Mouse (Mus musculus) layer of hippocampus, postnatal 25 days (tissue): Measurements from ENCODE around the gene Zmynd11. TPM values are rescaled to one million over a fixed set of nuclear protein-coding genes. Genes with fewer than 3 reads are reported as not detected.

ENCODE experiments used
- DNase-seq, 2 experiments: peaks; one replicate each; pipeline ENCODE4 v3.0.0; 2022; ENCODE audit warnings: mixed read lengths in 2 of 2, low spot score in 1 of 2; ENCODE audit errors: extremely low spot score in 1 of 2
- total RNA-seq, 2 experiments: library from RNA; stranded (reverse); gene quantifications; 2 replicates each; pipeline ENCODE4 v1.2.3; 2021

Gene Zmynd11
- total RNA-seq, 2 experiments from 2014 or later: 243 to 281 TPM

DNA sequence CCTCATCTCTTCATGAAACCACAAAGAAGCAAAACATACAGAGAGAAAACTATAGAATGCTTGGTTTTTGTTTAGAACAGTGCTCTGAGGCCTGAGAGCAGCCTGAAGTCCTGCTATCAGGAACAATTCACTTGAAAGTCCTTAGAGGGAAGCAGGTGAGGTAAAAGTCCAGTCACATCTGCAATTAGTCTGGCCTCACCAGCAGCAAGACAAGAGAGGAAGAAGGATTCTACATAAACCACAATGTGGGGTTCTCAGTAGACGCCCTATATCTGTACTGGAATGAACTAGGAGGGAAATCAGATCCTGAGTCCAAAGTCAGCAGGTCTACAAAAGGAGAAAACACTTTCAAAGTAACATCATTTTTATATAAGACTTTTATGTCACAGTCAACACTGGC is 49.9 kb downstream of the Zmynd11 start:
- DNase-seq: no peak

GRCm38 (mm10) chr13:9713462-9714134 is 51.5 kb downstream of the Zmynd11 start:
- no peak for DNase-seq

DNA sequence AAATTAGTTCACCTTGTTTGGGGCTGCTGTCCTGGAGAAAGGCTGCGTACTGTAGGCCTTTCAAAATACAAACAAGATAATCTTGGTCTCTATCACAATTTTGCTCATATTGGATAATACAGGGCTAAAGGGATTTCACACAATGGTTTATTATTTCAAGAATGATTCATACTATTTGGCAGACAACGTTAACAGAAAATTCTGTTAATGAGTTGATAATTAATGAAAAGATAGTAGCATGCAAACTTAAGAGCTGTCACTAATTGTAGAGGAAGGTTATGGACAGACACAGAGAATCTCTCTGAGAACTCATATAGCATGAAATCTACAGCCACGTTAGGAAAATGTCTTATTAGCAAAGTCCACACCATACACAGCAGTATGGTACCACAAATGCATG is 52.2 kb downstream of the Zmynd11 start:
- no peak for DNase-seq

DNA sequence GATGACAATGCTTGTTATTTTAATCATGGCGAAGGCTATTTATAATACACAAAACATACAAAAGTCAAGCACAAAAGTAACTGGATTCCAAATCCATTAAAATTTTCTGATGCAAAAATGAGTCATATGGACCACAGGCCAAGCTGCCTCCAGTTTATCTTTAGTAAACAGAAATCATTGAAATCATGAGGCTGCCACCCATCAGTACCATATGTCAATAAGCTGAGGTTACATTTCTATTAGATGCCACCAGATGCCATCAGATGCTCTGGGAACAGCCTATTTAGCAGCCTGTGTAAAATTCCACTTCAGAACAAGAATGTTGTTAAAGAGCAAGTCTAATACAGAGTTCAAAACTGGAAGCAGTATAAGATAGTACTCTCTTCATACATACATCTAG is 52.7 kb downstream of the Zmynd11 start:
- no peak for DNase-seq

- no peak for DNase-seq
These were observed 56.5 kb downstream of the Zmynd11 start for GRCm38 (mm10) chr13:9708433-9709240.

DNA sequence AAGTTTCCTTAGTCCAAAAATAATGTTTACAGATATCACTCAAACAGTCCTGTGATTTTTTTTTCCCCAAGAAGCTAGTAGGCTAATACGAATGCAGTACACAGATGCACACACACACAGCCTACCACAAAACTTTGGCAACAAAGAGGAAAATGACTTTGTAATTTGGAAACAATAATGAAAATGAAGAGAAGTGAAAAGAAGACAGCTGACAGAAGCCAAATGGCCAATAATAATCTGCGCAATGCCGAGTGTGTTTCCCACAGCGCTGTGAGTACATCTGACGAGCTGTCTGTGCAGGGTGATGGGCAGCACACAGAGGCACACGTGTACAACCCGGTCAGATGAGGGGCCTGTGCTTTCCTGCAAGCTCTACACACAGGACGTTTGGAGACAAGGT is 58.4 kb downstream of the Zmynd11 start:
- DNase-seq: no peak

DNA sequence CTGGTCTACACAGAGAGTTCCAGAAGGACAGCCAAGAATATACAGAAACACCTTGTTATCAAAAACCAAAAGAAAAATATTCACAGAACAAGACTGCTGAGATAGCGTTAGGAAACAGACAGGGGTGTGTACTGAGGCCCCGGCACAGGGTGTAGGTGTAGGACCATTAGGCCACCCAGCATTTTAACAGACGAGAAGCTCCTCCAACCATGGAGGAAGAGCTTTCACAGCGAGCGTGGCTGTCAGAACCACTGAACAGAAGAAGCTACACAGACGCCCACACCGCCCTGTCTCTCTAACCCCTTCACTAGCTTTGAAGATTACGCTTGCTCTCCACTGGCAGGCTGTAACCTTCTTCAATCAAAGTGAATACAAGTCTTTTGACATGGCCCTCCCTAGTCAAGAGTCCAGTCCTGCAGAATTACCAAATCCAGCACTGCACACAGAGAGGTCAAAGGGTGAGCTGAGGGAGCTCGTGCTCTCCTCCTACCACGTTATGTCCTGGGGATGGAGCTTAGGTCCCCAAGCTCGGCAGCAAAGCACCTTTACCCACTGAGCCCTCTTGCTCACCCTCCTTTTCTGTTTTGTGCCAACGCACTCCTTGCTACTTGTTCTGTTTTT is 62.4 kb downstream of the Zmynd11 start:
- no peak for DNase-seq

DNA sequence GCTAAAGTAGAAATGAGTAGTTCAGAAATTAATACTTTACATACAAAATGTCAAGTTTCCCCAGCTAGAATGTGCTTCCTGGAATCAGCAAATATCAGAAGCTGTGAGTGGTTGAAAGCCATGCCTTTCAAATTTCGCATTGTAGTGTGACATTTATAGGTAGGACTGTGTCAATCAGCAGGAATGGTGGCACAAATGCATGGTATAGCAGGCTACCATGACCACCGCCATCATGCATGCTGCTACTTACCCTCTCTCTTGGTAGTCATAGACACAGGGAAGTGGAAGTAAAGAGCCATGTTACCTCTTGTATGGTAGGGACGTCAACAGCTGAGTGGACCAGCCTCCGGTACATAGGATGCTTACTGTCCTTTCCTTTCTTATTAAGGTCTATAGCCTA is 67.8 kb downstream of the Zmynd11 start:
- DNase-seq: no peak

DNA sequence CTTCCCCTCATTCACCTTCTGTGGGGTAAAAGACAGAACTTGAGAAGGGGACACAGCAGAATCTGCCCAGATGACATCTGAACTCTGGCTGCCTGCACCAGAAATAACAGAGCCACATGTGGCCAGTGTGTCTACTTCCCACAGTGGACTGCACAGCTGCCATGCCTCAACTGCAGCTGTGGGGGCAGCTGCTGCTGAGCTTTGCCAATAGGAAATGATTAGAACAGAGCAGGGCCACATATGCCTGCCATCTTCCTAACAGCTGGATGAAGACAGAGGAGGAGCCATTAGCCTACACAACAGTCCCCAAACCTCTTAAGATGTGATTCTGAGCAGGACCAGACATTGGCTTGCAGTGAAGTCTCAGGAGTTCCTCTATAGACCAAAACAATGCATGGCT is 69.3 kb downstream of the Zmynd11 start:
- DNase-seq: no peak

- no peak for DNase-seq
These were observed 69.7 kb downstream of the Zmynd11 start for GRCm38 (mm10) chr13:9695403-9695802.

DNA sequence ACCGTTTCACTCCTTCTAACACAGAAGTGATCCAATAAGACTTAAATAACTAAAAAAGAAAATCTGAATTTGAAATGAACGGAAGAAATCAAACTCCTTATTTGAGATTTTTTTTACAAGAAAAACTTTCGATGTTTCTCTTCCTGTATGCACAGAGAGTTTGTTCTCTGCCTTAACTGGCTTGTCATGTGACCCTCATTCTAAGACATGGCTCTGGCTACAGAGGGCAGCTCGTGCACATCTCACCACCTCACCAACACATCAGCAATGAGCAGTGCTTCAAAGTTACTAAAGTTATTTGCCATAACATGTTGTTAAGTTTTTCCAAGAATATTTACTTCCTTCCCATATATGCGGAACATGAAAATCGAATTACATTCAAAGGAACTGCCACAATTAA is 70.5 kb downstream of the Zmynd11 start:
- no peak for DNase-seq

GRCm38 (mm10) chr13:9692876-9693275 is 72.3 kb downstream of the Zmynd11 start:
- DNase-seq: no peak

DNA sequence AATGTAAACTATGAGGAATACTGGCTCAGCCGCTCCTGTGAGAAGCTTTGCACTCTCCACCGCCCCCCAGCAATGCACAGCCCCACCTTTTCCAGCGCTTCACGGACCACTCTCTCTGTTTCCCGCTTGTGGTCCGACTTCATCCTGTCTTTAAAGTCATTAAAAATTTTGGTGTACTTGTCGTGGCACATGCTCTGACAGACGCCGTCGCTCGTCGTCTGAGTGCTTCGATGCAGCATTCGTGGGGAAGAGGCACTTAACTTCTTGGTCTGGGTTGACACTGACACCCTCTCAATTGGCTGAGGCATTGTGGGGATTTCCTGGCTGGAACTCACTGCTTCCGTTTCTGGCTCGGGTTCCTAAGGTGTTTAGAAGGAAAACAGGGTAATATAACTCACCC is 75.8 kb downstream of the Zmynd11 start:
- no peak for DNase-seq

DNA sequence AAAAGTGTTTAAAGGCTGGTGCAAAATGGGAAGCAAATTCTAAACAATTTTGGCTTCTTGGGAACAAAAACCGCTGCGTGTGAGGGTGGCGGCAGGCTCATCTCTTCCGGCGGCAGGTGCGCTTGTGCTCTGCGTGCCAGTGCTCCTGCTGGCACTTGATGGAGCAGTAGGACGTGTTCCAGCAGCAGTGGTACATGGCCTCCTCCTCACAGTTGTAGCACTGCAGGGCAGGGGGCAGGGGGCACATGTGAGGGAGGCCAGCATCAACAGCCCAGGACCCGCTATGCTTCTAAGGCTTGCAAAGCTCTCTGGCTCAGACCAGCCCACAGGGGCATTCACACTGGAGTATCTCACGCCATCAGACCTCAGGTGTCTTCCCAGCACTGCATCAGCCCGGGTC is 78.4 kb downstream of the Zmynd11 start:
- no peak for DNase-seq

- no peak for DNase-seq
These were observed 78.9 kb downstream of the Zmynd11 start for GRCm38 (mm10) chr13:9686261-9686660.

DNA sequence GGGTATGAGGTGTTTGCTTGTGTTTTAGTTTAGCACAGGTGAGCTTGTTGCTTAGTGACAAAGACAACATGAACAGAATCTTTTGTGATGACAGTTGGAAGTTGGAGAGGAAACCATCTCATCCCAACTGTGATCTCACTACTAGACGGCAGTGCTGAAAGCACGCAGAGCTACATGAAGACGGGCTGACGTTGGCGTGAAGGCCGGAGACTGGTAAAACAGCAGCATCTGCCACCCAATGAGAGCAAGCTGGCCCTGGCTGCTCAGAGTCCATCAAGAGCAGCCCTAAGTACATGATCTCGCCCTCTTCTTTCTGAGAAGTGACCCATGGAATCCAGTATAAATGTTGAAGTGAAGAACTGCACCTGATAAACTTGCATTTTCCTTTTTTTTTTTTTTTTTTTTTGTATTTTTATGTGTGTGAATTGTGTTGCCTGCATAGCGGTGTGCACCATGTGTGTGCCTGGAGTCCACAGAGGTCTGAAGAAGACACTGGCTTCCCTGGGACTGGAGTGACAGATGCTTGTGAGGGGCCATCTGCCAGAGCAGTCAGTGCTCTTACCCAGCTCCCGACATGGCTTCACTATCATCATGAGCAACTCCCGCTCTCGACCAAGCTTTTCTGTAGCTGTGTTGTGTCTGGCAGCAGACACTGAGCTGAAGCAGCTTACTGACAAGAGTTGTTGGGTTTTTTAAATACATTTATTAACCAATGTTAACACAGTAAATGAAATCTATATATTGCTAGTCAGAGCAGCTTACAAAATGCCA is 80.8 kb downstream of the Zmynd11 start:
- peak in 1 of 2 experiments; percentile 40 for DNase-seq

- no peak for DNase-seq
These were observed 81.8 kb downstream of the Zmynd11 start for GRCm38 (mm10) chr13:9683280-9683679.

- DNase-seq: no peak
These were observed 83.6 kb downstream of the Zmynd11 start for GRCm38 (mm10) chr13:9681492-9681891.

- no peak for DNase-seq
These were observed 91.0 kb downstream of the Zmynd11 start for GRCm38 (mm10) chr13:9674126-9674525.

DNA sequence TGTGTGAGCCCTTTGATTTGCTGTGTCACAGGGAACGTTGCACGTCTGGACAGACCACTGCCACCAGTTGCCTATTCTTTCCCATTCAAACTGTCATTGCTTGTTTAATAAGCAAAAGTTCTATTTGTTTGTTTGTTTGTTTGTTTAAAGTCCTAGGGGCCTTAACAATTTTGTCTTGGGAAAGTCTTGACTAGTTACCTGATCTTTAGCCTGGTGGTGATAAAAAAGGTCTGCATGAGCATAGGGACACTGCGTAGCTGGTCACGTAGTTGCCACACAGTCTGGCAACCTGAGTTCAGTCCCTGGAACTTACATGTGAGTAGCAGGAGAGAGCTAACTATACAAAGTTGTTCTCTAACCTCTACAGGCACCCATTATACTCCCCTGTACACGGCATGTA is 95.9 kb downstream of the Zmynd11 start:
- no peak for DNase-seq

DNA sequence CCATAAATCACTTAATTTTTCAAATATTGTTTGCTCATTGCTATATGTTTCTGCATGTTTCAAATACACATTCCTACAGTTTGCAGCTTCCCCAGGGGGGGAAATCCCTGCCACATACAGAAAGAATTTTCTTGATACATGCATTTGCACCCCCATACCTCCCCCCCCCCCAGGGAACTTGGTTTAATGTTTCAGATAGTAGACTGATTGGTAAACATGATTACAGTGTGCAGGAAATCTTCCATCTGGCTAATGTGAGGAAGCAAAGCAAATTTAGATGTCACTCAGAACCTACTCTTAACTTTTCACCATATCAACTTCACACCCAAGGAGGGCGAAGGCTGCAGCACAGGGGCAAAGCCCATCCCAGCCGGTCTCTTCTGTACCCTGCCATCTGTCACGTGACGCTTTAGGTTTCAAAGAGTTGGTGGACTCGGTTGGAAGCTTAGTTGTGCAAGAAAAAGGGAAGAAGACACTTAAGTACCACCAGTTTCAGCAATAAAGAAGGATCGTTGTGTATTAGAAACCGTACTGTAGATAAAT is 97.1 kb downstream of the Zmynd11 start:
- DNase-seq: no peak
